Mouse (Mus musculus): Measurements from ENCODE around the gene Cnpy2. TPM values are rescaled to one million over a fixed set of nuclear protein-coding genes. Genes with fewer than 3 reads are reported as not detected.
A peak's percentile ranks its signal among the peaks of the same experiment; 100 is the strongest.
"Not testable (repeated sequence)": the region's sequence is repeated elsewhere in the genome, so short reads cannot be mapped to it uniquely, and the experiment has no call there.

Gene Cnpy2
- polyA plus RNA-seq, 1 experiment, result 118 TPM

GRCm38 (mm10) chr10:128310902-128311301, 11.4 kb upstream of the Cnpy2 start:
- DNase-seq (ENCODE audit: low spot score), result no peak

DNA sequence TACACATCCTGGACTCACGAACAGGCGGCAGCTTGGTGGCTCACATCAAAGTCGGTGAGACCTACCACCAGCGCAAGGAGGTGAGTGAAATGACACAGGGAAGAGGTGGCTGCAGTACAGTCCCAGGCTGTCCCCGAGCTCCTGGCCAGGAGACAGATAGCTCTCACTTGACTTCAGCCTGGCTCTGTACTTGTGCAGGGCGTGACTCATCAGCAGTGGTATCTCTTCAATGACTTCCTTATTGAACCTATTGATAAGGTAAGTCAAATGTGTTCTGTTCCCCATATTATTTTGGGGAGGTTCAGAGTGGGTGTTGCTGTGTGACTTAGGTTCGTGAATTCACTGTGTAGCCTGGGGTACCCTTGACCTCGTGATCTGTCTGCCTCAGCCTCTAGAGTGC, 6.7 kb upstream of the Cnpy2 start:
- DNase-seq (ENCODE audit: low spot score), result no peak

GRCm38 (mm10) chr10:128321641-128322040, 618 bp upstream of the Cnpy2 start:
- no peak for DNase-seq (ENCODE audit: low spot score)

- DNase-seq (ENCODE audit: low spot score), result no peak
Measured at GRCm38 (mm10) chr10:128323516-128323915, 1.3 kb downstream of the Cnpy2 start.

DNA sequence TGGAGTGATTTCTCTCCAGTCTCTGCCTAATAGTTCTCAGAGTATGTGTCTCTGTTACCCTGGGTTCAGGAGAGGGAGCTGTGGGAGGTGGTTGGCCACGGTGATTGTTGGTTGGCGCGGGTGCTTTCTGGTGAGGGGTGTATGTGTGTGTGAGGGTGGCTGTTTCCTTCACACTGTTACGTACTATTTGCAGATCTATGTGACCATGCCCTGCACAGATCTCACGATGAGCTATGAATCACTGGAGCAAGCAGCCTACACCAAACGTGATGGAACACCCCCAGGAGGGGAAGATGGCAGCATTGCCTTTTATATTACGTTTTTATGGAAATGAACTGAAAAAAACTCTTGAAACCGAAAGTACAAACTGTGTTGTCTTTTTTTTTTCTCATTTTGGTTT, 4.6 kb downstream of the Cnpy2 start:
- no peak for DNase-seq (ENCODE audit: low spot score)

DNA sequence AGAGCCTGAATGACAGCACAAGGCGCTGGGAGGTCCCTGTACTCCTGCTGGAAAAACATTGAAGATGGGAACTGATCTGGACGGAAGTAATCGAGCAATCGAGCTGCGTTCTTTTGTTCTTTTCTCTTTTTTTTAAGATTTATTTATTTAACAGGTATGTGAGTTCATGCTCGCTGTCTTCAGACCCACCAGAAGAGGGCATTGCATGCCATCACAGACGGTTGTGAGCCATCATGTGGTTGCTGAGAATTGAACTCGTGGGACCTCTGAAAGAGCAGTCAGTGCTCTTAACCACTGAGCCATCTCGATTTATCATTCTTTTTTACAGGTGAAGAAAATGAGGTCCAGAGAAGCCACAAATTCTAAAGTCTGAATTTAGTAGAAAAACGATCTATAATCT, 5.4 kb downstream of the Cnpy2 start:
- DNase-seq (ENCODE audit: low spot score), result no peak

DNA sequence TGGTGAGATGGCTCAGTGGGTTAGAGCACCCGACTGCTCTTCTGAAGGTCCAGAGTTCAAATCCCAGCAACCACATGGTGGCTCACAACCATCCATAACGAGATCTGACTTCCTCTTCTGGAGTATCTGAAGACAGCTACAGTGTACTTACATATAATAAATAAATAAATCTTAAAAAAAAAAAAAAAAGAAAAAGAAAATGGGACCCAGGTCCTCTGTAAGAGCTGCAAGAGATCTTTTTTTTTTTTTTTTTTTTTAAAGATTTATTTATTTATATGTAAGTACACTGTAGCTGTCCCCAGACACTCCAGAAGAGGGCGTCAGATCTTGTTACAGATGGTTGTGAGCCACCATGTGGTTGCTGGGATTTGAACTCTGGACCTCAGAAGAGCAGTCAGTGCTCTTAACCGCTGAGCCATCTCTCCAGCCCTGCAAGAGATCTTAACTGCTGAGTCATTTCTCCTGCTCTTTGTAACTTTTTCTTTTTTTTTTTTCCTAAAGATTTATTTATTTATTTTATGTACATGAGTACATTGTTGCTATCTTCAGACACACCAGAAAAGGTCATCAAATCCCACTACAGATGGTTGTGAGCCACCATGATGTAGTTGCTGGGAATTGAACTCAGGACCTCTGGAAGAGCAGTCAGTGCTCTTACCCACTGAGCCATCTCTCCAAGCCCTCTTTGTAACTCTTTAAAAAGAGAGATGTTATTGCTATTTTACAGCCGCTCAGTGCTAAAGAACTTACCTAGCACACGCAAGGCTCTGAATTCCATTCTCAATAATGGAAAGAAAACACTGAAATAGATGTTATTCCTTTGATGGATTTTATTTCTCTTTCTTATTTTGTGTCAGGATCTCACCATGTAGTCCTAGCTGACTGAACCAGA, 10.3 kb downstream of the Cnpy2 start:
- not testable (repeated sequence) for DNase-seq (ENCODE audit: low spot score)

GRCm38 (mm10) chr10:128335582-128335981, 13.3 kb downstream of the Cnpy2 start:
- no peak for DNase-seq (ENCODE audit: low spot score)

DNA sequence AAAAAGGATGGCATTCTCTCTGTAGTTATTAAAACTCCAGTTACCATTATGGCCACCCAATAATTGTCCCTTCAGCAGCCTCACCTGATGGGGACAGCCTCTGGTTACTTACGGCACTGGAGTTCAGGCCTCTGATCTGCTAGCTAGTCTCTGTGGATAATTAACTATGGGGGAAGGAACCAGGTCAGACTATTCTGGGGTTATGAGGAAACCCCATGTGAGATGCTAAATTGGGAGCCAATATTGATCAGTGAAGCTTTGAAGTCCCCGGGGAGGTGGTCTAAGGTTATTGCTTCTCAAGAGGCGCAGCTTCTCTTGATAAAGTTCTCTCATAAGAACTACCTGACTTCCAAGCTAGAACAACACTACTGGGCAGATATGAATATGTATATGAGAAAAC, 13.9 kb downstream of the Cnpy2 start:
- no peak for DNase-seq (ENCODE audit: low spot score)

- DNase-seq (ENCODE audit: low spot score), result no peak
Measured at GRCm38 (mm10) chr10:128336597-128336996, 14.3 kb downstream of the Cnpy2 start.

DNA sequence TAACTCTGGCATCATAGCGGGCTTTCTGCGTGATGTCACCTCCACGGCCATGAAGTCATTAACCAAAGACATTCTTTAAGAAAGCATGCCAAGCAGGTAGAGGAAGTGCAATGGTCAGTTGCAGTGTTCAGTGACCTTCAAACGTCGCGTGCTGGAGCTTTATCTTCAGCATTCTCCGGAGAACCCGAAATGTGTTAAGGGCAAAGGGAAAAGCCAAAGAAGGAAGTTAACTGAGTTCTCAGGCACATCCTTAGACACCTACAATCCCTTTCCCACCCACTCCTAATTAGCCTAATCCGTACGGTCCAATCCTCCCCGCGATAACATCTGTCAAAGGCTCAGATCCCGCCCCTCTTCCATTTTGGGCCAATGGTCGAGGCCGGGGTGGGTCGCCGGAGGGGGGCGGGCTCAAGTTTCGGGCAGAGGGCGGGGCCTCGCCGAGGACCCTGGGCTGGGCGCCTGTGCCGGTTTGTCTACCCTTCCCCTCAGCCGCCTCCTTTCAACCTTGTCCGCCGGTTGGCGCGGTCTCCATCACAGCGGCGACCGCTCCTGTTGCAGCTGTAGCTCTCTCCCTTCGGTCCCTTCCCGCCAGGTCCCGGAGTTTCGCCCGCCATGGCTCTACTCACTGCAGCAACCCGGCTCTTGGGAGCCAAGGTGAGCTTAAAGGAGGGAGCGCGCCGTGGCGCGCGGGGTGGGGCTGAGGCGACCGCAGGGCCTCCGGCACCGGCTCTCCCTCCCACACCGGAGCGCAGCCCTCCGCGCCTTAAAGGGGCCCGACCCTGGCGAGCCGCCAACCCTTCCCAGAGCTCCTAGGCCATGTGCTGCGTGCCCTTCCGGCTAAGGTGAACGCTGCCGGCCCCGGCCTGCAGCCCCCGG, 15.3 kb downstream of the Cnpy2 start, which contains the start of gene Cs:
Cs (plus strand) TSS at position 429 of the 876 bp plus-strand sequence.
- DNase-seq (ENCODE audit: low spot score), result peak; percentile 94

DNA sequence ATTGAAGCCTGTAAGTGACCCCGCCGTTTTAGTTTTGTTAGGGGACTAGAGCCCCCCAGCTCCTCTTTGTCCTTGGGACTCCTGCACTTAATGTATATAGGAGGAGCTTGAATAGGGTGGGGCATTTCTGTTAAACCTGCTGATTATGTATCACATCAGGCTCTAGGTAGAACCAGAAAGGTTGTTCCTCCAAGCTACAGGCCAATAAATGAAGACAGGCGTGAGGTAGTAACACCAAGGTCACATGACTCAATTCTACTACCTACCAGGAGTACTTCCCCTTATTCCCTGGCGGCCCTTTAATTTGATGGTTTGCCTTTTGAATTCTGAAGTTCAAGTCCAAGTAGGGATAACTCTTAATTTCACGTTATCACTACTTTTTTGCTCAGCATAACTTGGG, 16.2 kb downstream of the Cnpy2 start:
- DNase-seq (ENCODE audit: low spot score), result no peak

DNA sequence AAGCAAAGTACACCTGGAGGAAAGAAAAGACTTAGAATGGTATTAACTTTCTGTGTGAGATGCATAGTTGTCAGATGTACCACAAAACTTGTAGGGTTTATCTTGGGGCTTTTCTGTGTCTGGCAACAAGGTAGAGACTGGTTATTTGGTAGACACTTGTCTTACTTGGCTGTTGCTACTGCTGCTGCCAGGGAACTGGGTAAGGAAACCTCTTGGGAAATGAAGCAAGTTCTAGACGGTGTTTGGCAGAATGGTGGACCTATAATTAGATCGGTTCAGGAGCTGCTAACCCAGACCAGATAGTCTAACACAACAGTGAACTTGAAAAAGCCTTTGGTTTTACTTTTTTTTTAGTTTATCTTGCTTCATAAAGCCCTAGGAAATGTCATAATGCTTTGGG, 16.7 kb downstream of the Cnpy2 start:
- DNase-seq (ENCODE audit: low spot score), result no peak

DNA sequence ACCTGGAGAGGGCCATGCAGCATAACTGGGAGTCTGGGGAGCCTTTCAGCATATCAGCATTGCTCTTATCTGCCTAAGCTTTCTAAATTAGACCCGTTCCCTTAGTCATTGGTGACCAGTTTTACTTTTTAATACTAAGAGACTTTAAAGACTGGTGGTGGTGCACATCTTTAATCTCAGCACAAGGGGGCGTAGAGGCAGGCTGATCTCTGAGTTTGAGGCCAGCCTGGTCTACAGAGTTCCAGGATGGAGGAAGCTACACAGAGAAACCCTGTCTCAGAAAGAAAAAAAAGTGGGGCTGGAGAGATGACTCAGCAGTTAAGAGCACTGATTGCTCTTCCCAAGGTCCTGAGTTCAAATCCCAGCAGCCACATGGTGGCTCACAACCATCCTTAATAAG, 18.0 kb downstream of the Cnpy2 start:
- DNase-seq (ENCODE audit: low spot score), result no peak

- DNase-seq (ENCODE audit: low spot score), result no peak
Measured at GRCm38 (mm10) chr10:128343436-128343835, 21.2 kb downstream of the Cnpy2 start.

- DNase-seq (ENCODE audit: low spot score), result no peak
Measured at GRCm38 (mm10) chr10:128344568-128345275, 22.5 kb downstream of the Cnpy2 start.

DNA sequence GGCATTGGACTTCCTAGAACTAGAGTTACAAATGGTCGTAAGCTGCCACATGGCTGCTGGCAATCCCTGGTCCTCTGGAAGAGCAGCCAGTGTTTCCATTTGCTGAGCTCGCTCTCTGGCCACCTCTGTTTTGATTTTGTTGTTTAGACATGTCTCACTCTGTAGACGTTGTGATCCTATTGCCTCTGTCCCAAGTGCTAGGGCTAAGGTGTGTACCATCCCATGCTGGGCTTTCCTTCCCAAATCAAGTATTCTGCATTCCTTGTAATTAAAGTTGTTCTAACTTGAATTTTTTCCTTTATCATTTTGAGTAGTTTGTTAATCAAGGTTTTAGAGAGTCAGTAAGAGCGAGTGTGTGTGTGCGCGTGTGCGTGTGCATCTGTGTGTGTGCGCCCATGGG, 25.3 kb downstream of the Cnpy2 start:
- no peak for DNase-seq (ENCODE audit: low spot score)

DNA sequence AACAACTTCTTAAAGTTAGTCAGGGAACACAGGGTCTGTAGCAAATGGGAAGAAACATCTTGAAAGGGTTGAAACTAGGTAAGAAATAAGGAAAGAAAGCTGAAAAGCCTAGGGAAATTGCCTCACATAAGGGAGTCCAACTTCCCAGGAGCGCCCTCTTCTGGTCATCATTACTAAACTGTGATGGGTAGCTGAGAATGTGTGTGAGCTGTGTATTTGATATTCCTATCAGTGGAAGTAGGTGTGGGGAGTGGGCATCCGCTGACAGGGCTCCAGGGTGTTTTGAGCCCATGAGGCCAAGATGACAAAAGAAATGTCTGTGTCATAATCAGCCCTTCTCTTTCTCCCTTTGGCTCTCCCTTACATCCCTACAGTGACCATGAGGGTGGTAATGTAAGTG, 36.5 kb downstream of the Cnpy2 start:
- no peak for DNase-seq (ENCODE audit: low spot score)

DNA sequence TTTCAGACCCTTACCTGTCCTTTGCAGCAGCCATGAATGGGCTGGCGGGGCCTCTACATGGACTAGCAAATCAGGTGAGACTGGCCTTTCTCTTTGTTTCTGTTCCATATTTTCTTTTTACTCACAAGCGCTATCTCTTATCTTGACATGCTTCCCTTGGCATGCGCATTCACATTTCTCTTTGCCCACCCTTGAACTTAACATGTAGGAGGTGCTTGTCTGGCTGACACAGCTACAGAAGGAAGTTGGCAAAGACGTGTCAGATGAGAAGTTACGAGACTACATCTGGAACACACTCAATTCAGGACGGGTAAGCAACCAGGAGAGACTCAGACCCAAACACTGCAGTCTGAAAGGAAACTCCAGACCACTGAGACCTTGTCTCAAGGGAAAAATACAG, 37.0 kb downstream of the Cnpy2 start:
- DNase-seq (ENCODE audit: low spot score), result no peak

- no peak for DNase-seq (ENCODE audit: low spot score)
Measured at GRCm38 (mm10) chr10:128361836-128362235, 39.6 kb downstream of the Cnpy2 start.

DNA sequence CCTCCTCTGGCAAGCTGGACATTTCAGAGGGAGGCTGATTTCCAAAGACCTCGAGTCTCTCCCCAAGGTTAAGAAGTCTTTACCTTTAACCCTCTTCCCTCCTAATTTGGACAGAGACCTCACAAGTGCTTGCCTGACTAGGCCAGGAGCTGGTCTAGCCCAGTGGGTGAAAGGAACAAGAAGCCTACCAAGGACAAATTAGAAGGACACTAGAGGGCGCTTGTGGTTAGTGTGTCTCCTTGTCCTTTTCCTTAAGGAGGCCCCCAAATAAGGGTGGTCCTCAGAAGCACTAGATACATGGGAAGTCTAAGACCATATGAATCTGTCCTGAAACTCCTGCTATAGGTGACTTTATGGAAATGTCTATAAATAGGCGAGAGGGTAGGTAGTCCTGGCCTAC, 40.3 kb downstream of the Cnpy2 start:
- DNase-seq (ENCODE audit: low spot score), result no peak

- DNase-seq (ENCODE audit: low spot score), result no peak
Measured at GRCm38 (mm10) chr10:128367899-128368401, 45.7 kb downstream of the Cnpy2 start.
